ENCODE assay signal across 9 mouse cellular contexts in genomic region chr2:105674875-105675729, GRCm38 (mm10). TPM values are rescaled to one million over a fixed set of nuclear protein-coding genes. Genes with fewer than 3 reads are reported as not detected.
DNase-seq lines count a peak whose midpoint lies in the region; ATAC-seq and TF ChIP-seq lines count a peak whose summit lies in the region.
"Had no signal": no experiment of that assay in that cellular context is flagged by ENCODE, and none has a peak within 500 bp of the region (broad histone marks: within the 10 kb centered on the region; RNA-seq: fewer than 3 reads in every experiment).

No protein-coding gene starts in this region.

- peak; percentile 92 for DNase-seq in cerebellum, adult 11 months
- DNase-seq in left cerebral cortex, postnatal 10 days (ENCODE audit: extremely low spot score in 1 of 2, low spot score in 2 of 2), result peak; percentile 82 to 86

- peak overlapping the region; percentile 70 for H3K4me2 ChIP-seq in forebrain, embryonic 16.5 days (ENCODE audit: low read length)
- peak overlapping the region; percentile 60 for H3K4me2 ChIP-seq in hindbrain, embryonic 15.5 days

- H3K36me3 ChIP-seq in erythroblast, embryonic 14.5 days (ENCODE audit: control insufficient read depth), result no peaks in the 10 kb centered on the region
- H3K36me3 ChIP-seq in forebrain, embryonic 16.5 days (ENCODE audit: control insufficient read depth, insufficient read depth), result no peaks in the 10 kb centered on the region
- H3K36me3 ChIP-seq in hindbrain, embryonic 15.5 days, result no peaks in the 10 kb centered on the region
- H3K36me3 ChIP-seq in small intestine, adult 2 months (ENCODE audit: control insufficient read depth, insufficient read depth, low read length), result no peaks in the 10 kb centered on the region

- H3K27me3 ChIP-seq in erythroblast, embryonic 14.5 days (ENCODE audit: control insufficient read depth), result peaks cover 100% of the 10 kb centered on the region
- H3K27me3 ChIP-seq in forebrain, embryonic 16.5 days (replicated peaks; ENCODE audit: control insufficient read depth, insufficient read depth, low read length), result peaks cover 21% of the 10 kb centered on the region
- peaks cover 58% of the 10 kb centered on the region for H3K27me3 ChIP-seq in hindbrain, embryonic 15.5 days
- H3K27me3 ChIP-seq in small intestine, adult 2 months (ENCODE audit: control insufficient read depth, insufficient read depth, low read length), result peaks cover 89% of the 10 kb centered on the region

- TF ChIP-seq POLR2A in small intestine, adult 2 months (IDR thresholded peaks at IDR 0.05; ENCODE audit: low read depth, low read length), result no peak

- no peak for ATAC-seq in erythroblast, adult 5-6 weeks (replicated peaks; ENCODE audit: low FRiP score, poor library complexity, severe bottlenecking)
- peak; percentile 92 for ATAC-seq in forebrain, embryonic 16.5 days
- peak; percentile 82 for ATAC-seq in hindbrain, embryonic 15.5 days (ENCODE audit: low FRiP score, low read depth)
- ATAC-seq in megakaryocyte progenitor cell, adult 5-6 weeks (replicated peaks; ENCODE audit: poor library complexity), result peak; percentile 71

- WGBS in forebrain, embryonic 16.5 days, result under 1% methylated on average over 49 of the region's 49 CpGs
- under 1% methylated on average over 49 of the region's 49 CpGs for WGBS in hindbrain, embryonic 15.5 days
- WGBS in small intestine, adult 2 months, result 2% methylated on average over 49 of the region's 49 CpGs

- H3K27ac ChIP-seq in forebrain, embryonic 16.5 days (ENCODE audit: low read length), result peak overlapping the region; percentile 81
- peak overlapping the region; percentile 78 for H3K27ac ChIP-seq in hindbrain, embryonic 15.5 days (replicated peaks)
- no peak overlapping the region for H3K27ac ChIP-seq in small intestine, adult 2 months (ENCODE audit: insufficient read depth, low read depth, low read length)
- H3K27ac ChIP-seq: macrophage had no signal

- no peak for TF ChIP-seq CTCF in small intestine, adult 2 months (IDR thresholded peaks at IDR 0.05; ENCODE audit: extremely low read depth, insufficient read length, insufficient replicate concordance, low read depth, low read length)

- H3K9me3 ChIP-seq in erythroblast, embryonic 14.5 days (ENCODE audit: control insufficient read depth, low read length), result peaks cover 14% of the 10 kb centered on the region; the same call in 1 of the 2 replicates
- no peaks in the 10 kb centered on the region for H3K9me3 ChIP-seq in forebrain, embryonic 16.5 days (ENCODE audit: control insufficient read depth, low read length)
- no peaks in the 10 kb centered on the region for H3K9me3 ChIP-seq in hindbrain, embryonic 15.5 days

- H3K4me3 ChIP-seq in erythroblast, embryonic 14.5 days (replicated peaks), result peak overlapping the region; percentile 29
- peak overlapping the region; percentile 46 for H3K4me3 ChIP-seq in forebrain, embryonic 16.5 days (replicated peaks; ENCODE audit: low read length)
- H3K4me3 ChIP-seq in hindbrain, embryonic 15.5 days, result peak overlapping the region; percentile 43
- peak overlapping the region; percentile 39 for H3K4me3 ChIP-seq in small intestine, adult 2 months (ENCODE audit: low read depth, low read length)

- peaks cover 4% of the 10 kb centered on the region for H3K4me1 ChIP-seq in erythroblast, embryonic 14.5 days (ENCODE audit: control insufficient read depth)
- H3K4me1 ChIP-seq in forebrain, embryonic 16.5 days (replicated peaks; ENCODE audit: control insufficient read depth, insufficient read depth, low read length), result peaks cover 40% of the 10 kb centered on the region
- H3K4me1 ChIP-seq in hindbrain, embryonic 15.5 days (replicated peaks), result peaks cover 22% of the 10 kb centered on the region
- H3K4me1 ChIP-seq in small intestine, adult 2 months (ENCODE audit: control insufficient read depth, insufficient read depth, insufficient read length, low read length), result peaks cover 17% of the 10 kb centered on the region

- intact Hi-C loops in left cerebral cortex, postnatal 10 days (cut with DNase I), result loop anchor here (5.0 to 10.0 kb wide), 3 partner anchors 340 to 548 kb away; partner anchors contain the start of gene Wt1

- H3K9ac ChIP-seq in forebrain, embryonic 16.5 days (replicated peaks; ENCODE audit: low read depth, low read length), result peak overlapping the region; percentile 64
- peak overlapping the region; percentile 47 for H3K9ac ChIP-seq in hindbrain, embryonic 15.5 days

RNA-seq across cellular contexts. Expression of gene Pax6, which starts 6.4 kb away (rescaled TPM):
- 0.05 and 0.06 TPM in 2 replicates for polyA plus RNA-seq in erythroblast, embryonic 14.5 days (2012)
- total RNA-seq in erythroblast, adult 5-6 weeks (2015; ENCODE audit: low replicate concordance), result 1.3 TPM in 1 of 2 replicates, not detected in the other
- total RNA-seq in erythroblast, adult 5-6 weeks (2017; ENCODE audit: low replicate concordance), result not detected in 2 replicates
- polyA plus RNA-seq in forebrain, embryonic 16.5 days (2015; fragmentation: Nextera tagmentation; extraction: Ambion mirVana), result 39.9 and 42.2 TPM in 2 replicates
- polyA plus RNA-seq in hindbrain, embryonic 15.5 days (2015; fragmentation: Nextera tagmentation; extraction: Ambion mirVana), result 32.6 and 42.3 TPM in 2 replicates
- 1 to 10 TPM; 7.0 to 7.5 TPM for total RNA-seq in left cerebral cortex, postnatal 10 days (2021)
- total RNA-seq in megakaryocyte progenitor cell, adult 5-6 weeks (2015), result not detected in 2 replicates
- total RNA-seq in megakaryocyte progenitor cell, adult 5-6 weeks (2017), result not detected in 2 replicates
- 1.2 and 2.6 TPM in 2 replicates for polyA plus RNA-seq in small intestine, adult 2 months (2012; rRNA removed)
- polyA plus RNA-seq: macrophage had no signal
